Mouse (Mus musculus) CD4-positive helper T cell, adult 2 months (primary cell): Measurements from ENCODE around the gene Ttc32.
"Not testable (repeated sequence)": the region's sequence is repeated elsewhere in the genome, so short reads cannot be mapped to it uniquely, and the experiment has no call there.

ENCODE experiments used
- DNase-seq: peaks from one replicate; pipeline ENCODE4 v3.0.0-alpha.2; 2012; ENCODE audit warnings: low read depth, missing footprints, low spot score

Gene Ttc32

GRCm38 (mm10) chr12:9029888-9030723 lies at the start of gene Ttc32:
Ttc32 (plus strand) TSS chr12:9029997.
- peak; percentile 95 for DNase-seq

GRCm38 (mm10) chr12:8993231-8993630 lies 36.6 kb upstream of the Ttc32 start:
- no peak for DNase-seq

- DNase-seq = no peak
Measured at GRCm38 (mm10) chr12:8998318-8998717, 31.5 kb upstream of the Ttc32 start.

GRCm38 (mm10) chr12:9002038-9002648 lies 27.7 kb upstream of the Ttc32 start:
- peak; percentile 80 for DNase-seq

- no peak for DNase-seq
Measured at GRCm38 (mm10) chr12:9007146-9007545, 22.7 kb upstream of the Ttc32 start.

- DNase-seq = no peak
Measured at GRCm38 (mm10) chr12:9007811-9008210, 22.0 kb upstream of the Ttc32 start.

GRCm38 (mm10) chr12:9010311-9010710 lies 19.5 kb upstream of the Ttc32 start:
- DNase-seq = no peak

GRCm38 (mm10) chr12:9016376-9016775 lies 13.4 kb upstream of the Ttc32 start:
- no peak for DNase-seq

GRCm38 (mm10) chr12:9020431-9020830 lies 9.4 kb upstream of the Ttc32 start:
- no peak for DNase-seq

GRCm38 (mm10) chr12:9020986-9021385 lies 8.8 kb upstream of the Ttc32 start:
- DNase-seq = no peak

- no peak for DNase-seq
Measured at GRCm38 (mm10) chr12:9023031-9023430, 6.8 kb upstream of the Ttc32 start.

GRCm38 (mm10) chr12:9024071-9024470 lies 5.7 kb upstream of the Ttc32 start:
- no peak for DNase-seq

- no peak for DNase-seq
Measured at GRCm38 (mm10) chr12:9024736-9025135, 5.1 kb upstream of the Ttc32 start.

- no peak for DNase-seq
Measured at GRCm38 (mm10) chr12:9026843-9027242, 3.0 kb upstream of the Ttc32 start.

GRCm38 (mm10) chr12:9028816-9029215 lies 981 bp upstream of the Ttc32 start:
- DNase-seq = not testable (repeated sequence)

- DNase-seq = no peak
Measured at GRCm38 (mm10) chr12:9029506-9029887, 300 bp upstream of the Ttc32 start.

GRCm38 (mm10) chr12:9031166-9031565 lies 1.4 kb downstream of the Ttc32 start:
- DNase-seq = no peak

GRCm38 (mm10) chr12:9033140-9033539 lies 3.3 kb downstream of the Ttc32 start:
- DNase-seq = no peak

GRCm38 (mm10) chr12:9036409-9036808 lies 6.6 kb downstream of the Ttc32 start:
- no peak for DNase-seq

- DNase-seq = no peak
Measured at GRCm38 (mm10) chr12:9040177-9040576, 10.4 kb downstream of the Ttc32 start.

- no peak for DNase-seq
Measured at GRCm38 (mm10) chr12:9040686-9041085, 10.9 kb downstream of the Ttc32 start.

GRCm38 (mm10) chr12:9042316-9042715 lies 12.5 kb downstream of the Ttc32 start:
- DNase-seq = no peak

- DNase-seq = no peak
Measured at GRCm38 (mm10) chr12:9042759-9043158, 13.0 kb downstream of the Ttc32 start.
